Mouse (Mus musculus) forebrain, embryonic 16.5 days (tissue): ENCODE measurements at regions not wholly inside any gene's neighbourhood (a gene's known extent, or its start where the extent isn't known, plus 50 kb on each side); places are given as distances from the start of the nearest gene placed in this dataset.
A peak's percentile ranks its signal among the peaks of the same experiment; 100 is the strongest.

Experiments used
- ATAC-seq: fragments of 200-750 bp; cut with Nextera tagmentation; 2 replicates; pipeline ENCODE4 v1.8.0; 2017; ENCODE audit warnings: mild to moderate bottlenecking, moderate library complexity
- H3K27ac ChIP-seq: fragments of 300-500 bp; sonication (generic); 2 replicates; pipeline ENCODE4 v1.5.1; 2014; ENCODE audit warnings: low read length, control low read depth
- H3K27me3 ChIP-seq: fragments of 300-500 bp; sonication (generic); replicated peaks from 2 replicates; pipeline ENCODE4 v1.6.1; 2014; ENCODE audit warnings: low read length; ENCODE audit not compliant: control insufficient read depth, insufficient read depth
- H3K36me3 ChIP-seq: fragments of 300-500 bp; sonication (generic); 2 replicates; pipeline ENCODE4 v1.6.1; 2014; ENCODE audit not compliant: control insufficient read depth, insufficient read depth
- H3K4me1 ChIP-seq: fragments of 300-500 bp; sonication (generic); replicated peaks from 2 replicates; pipeline ENCODE4 v1.6.1; 2014; ENCODE audit warnings: low read length; ENCODE audit not compliant: control insufficient read depth, insufficient read depth
- H3K4me2 ChIP-seq: fragments of 300-500 bp; sonication (generic); 2 replicates; pipeline ENCODE4 v1.6.1; 2014; ENCODE audit warnings: mild to moderate bottlenecking, low read length, control low read depth
- H3K4me3 ChIP-seq: fragments of 300-500 bp; sonication (generic); replicated peaks from 2 replicates; pipeline ENCODE4 v1.5.1; 2014; ENCODE audit warnings: mild to moderate bottlenecking, low read length, control low read depth
- H3K9ac ChIP-seq: fragments of 300-500 bp; sonication (generic); replicated peaks from 2 replicates; pipeline ENCODE4 v1.6.1; 2014; ENCODE audit warnings: low read depth, low read length, control low read depth
- H3K9me3 ChIP-seq: fragments of 300-500 bp; sonication (generic); 2 replicates; pipeline ENCODE4 v1.6.1; 2016; ENCODE audit warnings: low read length; ENCODE audit not compliant: control insufficient read depth
- WGBS: fragments of 180-500 bp; shearing (Covaris S2); extraction: QIAGEN DNeasy Blood & Tissue Kit; methylation state at CpG from one replicate; pipeline ENCODE4 v1.1.7; 2014; 5-methylcytosine and 5-hydroxymethylcytosine counted together

DNA sequence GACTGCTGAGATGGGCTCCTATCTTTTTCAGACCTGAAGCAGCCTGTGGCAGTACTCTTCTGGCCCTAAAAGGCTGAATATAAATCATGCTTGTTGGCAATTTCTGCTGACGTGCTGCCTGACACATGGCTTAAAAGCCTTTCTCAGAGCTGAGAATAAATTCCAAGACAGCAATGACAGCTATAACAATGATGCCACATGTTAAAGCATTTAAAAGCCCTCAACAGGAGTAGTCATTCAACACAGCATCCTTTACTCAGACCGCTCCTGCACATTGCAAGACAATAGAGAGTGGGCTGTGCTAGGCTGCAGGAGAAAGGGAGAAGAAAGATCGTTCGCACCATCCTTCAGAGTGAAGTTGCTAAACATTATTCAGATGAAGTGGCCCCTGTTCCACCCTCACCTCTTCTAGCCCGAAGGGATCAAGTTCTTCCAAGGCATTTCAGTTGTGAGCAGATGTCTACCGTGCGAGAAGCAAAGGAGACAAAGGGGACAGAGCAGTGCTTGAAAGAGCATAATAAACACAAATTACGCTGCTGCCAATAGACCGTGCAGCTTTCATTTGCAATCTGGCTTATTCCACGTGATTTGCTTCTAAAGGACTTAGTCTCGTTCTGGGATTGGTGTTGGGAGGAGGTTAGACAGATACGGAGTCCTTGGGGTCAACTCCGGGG lies 275.1 kb upstream of the Acvr2a start:
- peak overlapping the region; percentile 83 for H3K27ac ChIP-seq
- no peaks in the 10 kb centered on the region for H3K27me3 ChIP-seq
- peaks cover 13% of the 10 kb centered on the region for H3K4me1 ChIP-seq
- no peaks in the 10 kb centered on the region for H3K36me3 ChIP-seq
- peak overlapping the region; percentile 61 for H3K4me2 ChIP-seq
- peak overlapping the region; percentile 42 for H3K9ac ChIP-seq
- no peaks in the 10 kb centered on the region for H3K9me3 ChIP-seq
- WGBS: 3% methylated on average over 13 of the region's 13 CpGs
- H3K4me3 ChIP-seq: peak overlapping the region; percentile 36
- ATAC-seq: peak; percentile 95

DNA sequence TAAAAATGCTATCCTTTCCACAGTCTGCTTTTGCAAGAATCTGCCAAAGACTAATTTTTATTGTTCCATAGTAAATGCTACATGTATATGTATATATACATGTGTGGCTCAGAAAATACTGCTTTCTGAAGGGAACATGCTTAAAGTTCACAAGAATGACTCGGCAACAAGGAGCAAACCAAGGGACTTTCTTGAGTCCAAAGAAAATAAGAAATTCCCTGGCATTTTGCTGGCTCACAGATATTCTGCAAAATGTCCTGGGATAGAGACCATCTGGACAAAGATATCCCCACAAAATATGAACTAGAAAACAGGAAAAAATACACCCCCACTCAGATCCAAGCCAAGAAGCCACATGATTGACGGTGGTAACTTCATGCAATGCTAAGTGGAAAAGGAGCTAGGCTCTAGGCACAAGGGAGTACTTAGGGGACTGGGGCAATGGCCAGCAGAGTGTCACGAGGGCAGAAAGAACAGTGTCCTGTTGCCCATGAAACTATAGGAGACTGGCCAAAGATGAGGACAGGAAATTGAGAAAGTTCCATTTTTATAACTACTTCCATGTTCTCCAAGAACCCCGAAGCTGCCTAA lies 274.3 kb upstream of the Acvr2a start:
- no peak overlapping the region for H3K4me3 ChIP-seq
- H3K4me1 ChIP-seq: peaks cover 13% of the 10 kb centered on the region
- no peak overlapping the region for H3K9ac ChIP-seq
- H3K27ac ChIP-seq: peak overlapping the region; percentile 18; the same call in 1 of the 2 replicates
- ATAC-seq: peak; percentile 5
- no peaks in the 10 kb centered on the region for H3K9me3 ChIP-seq
- no peaks in the 10 kb centered on the region for H3K36me3 ChIP-seq
- 56% methylated on average over 4 of the region's 4 CpGs for WGBS
- no peaks in the 10 kb centered on the region for H3K27me3 ChIP-seq
- H3K4me2 ChIP-seq: peak overlapping the region; percentile 61

DNA sequence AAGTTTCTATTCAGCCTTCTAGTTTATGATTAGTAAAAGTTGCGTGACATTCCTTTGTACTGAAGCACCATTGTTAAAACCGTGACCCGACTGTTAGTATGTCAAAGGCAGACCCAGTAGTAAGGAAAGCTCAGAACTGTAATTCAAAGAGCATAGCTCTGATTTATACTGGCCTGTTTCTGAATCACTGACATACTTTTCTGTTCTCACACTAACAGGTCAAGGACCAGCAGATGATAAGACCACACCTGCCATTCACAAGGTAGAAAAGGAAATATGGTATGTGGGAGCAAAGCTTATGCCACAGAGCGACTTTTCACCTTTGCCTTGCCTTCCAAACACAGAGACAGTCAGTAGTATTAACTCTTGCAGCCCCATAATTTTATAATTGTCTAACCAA lies 269.5 kb upstream of the Acvr2a start:
- WGBS: 87% methylated on average over 4 of the region's 4 CpGs

DNA sequence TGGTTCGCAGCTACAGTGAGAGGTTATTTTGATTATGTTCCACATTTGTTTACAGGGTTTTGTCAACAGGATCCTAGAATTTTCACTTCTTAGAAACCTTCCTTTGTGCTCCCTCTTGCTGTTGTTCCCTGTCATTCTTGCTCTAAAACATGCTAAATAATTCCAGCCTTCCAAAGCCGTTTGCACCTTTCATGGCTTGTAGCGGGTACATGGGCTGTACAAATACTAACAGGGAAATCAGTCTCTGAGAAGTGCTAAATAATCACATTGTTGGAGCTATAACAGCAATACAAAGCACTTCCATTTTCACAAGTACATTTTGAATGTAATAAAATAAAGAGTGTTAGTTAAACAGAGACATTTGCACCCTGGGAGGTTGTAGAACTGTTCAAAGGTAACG lies 268.8 kb upstream of the Acvr2a start:
- Histone ChIP-seq H3K27me3 (no peaks in the 10 kb centered on the region), H3K4me1 (peaks cover 2% of the 10 kb centered on the region; the same call in 1 of the 2 replicates), H3K36me3 (no peaks in the 10 kb centered on the region), H3K9ac (no peak overlapping the region), H3K4me3 (no peak overlapping the region), H3K27ac (peak overlapping the region; percentile 41; the same call in 1 of the 2 replicates), H3K4me2 (no peak overlapping the region), H3K9me3 (no peaks in the 10 kb centered on the region)
- peak; percentile 62 for ATAC-seq
- WGBS: 38% methylated on average over 4 of the region's 4 CpGs

More for the DNA sequence above, 269.5 kb upstream of the Acvr2a start:
- H3K9ac ChIP-seq: no peak overlapping the region
- no peak for ATAC-seq
- no peaks in the 10 kb centered on the region for H3K27me3 ChIP-seq
- no peaks in the 10 kb centered on the region for H3K9me3 ChIP-seq
- H3K27ac ChIP-seq: no peak overlapping the region
- peaks cover 6% of the 10 kb centered on the region for H3K4me1 ChIP-seq
- no peak overlapping the region for H3K4me3 ChIP-seq
- no peaks in the 10 kb centered on the region for H3K36me3 ChIP-seq
- no peak overlapping the region for H3K4me2 ChIP-seq

DNA sequence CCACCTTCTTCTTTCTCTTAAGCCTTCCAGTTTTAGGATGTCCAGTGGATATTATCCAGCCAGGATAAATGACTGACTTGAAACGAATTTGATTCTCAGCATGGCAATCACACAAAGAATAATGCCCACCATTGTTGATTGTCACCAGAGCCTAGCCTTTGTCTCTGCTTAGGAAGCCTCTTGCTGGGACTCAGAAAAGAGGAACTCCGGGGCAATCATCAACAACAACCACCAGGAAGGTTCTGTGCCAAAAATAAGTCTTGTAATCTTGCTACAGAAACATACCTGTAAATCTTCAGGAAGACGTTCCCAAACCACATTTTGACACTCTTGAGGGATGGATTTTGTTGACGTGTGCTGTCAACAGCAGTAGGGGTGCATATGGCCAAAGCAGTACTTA lies 268.2 kb upstream of the Acvr2a start:
- 57% methylated on average over 4 of the region's 4 CpGs for WGBS

DNA sequence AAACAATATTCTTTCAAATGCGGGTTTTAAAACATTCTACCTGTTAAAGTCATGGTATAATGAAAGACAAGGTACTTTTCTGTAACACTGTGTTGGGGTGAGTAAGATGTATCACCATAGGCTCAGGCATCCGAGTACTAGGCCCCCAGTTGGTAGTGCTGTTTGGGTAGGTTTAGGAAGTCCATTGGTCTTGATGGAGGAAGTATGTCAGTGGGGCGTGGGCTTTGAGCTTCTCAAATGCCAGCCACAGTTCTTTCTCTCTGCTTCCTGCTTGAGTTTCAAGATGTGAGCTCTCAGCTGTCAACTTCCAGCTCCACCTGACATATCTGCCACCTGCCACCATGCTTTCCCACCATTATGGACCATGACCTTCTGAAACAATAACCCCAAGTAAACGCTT lies 267.7 kb upstream of the Acvr2a start:
- WGBS: 96% methylated on average over 4 of the region's 4 CpGs

More for the DNA sequence above, 268.2 kb upstream of the Acvr2a start:
- Histone ChIP-seq H3K4me2 (no peak overlapping the region), H3K27ac (no peak overlapping the region), H3K9me3 (no peaks in the 10 kb centered on the region), H3K4me1 (peaks cover 2% of the 10 kb centered on the region; the same call in 1 of the 2 replicates), H3K36me3 (no peaks in the 10 kb centered on the region), H3K4me3 (no peak overlapping the region), H3K27me3 (no peaks in the 10 kb centered on the region), H3K9ac (no peak overlapping the region)
- ATAC-seq: no peak

DNA sequence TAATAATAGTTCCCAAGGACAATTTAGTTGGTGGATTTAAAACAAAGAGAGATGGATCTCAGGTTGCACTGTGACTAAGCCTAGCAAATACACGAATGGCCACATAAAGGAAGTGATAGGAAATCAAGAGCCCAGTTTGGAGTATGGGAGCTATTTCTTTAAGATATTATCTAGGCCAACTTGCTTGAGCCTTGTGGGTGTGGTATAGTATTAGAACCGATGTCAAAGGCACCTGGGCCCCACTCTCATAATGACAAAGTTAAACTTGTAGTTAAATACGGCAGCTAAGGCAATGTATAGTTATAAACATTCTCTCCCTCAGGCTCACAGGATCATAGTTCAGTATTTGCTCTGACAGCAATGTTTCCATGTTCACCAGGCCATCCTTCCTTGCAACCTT lies 257.3 kb upstream of the Acvr2a start:
- no peak for ATAC-seq
- 80% methylated on average over 3 of the region's 3 CpGs for WGBS

More for the DNA sequence above, 267.7 kb upstream of the Acvr2a start:
- Histone ChIP-seq H3K4me1 (peaks cover 2% of the 10 kb centered on the region; the same call in 1 of the 2 replicates), H3K27me3 (no peaks in the 10 kb centered on the region), H3K4me3 (no peak overlapping the region), H3K36me3 (no peaks in the 10 kb centered on the region), H3K9me3 (no peaks in the 10 kb centered on the region), H3K9ac (no peak overlapping the region), H3K4me2 (no peak overlapping the region), H3K27ac (no peak overlapping the region)
- ATAC-seq: no peak

DNA sequence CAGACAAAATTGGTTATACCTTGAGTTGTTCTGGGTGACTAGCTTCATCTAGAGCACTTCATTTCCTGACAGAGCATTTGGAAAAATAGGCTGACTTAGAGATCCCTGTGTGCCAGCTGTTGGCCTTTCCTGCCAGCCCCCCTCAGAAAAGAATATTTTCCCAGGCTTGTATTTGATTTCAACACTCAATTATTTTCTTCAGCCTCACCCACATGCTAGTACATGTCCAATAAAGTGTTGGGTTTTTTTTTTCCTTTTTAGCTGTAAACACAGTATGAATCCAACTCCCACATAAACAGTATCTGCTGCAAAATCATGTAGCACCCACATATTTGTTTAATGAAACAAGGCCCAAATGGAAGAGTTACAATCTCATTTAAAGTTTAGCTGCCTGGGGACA lies 256.8 kb upstream of the Acvr2a start:
- no peak overlapping the region for H3K27ac ChIP-seq
- H3K4me3 ChIP-seq: no peak overlapping the region
- H3K9me3 ChIP-seq: no peaks in the 10 kb centered on the region
- no peak overlapping the region for H3K4me2 ChIP-seq
- H3K36me3 ChIP-seq: no peaks in the 10 kb centered on the region
- H3K4me1 ChIP-seq: no peaks in the 10 kb centered on the region
- no peak for ATAC-seq
- H3K9ac ChIP-seq: no peak overlapping the region
- no peaks in the 10 kb centered on the region for H3K27me3 ChIP-seq

More for the DNA sequence above, 257.3 kb upstream of the Acvr2a start:
- H3K9ac ChIP-seq: no peak overlapping the region
- no peak overlapping the region for H3K4me2 ChIP-seq
- no peaks in the 10 kb centered on the region for H3K4me1 ChIP-seq
- H3K27ac ChIP-seq: no peak overlapping the region
- H3K9me3 ChIP-seq: no peaks in the 10 kb centered on the region
- no peaks in the 10 kb centered on the region for H3K27me3 ChIP-seq
- no peak overlapping the region for H3K4me3 ChIP-seq
- no peaks in the 10 kb centered on the region for H3K36me3 ChIP-seq

DNA sequence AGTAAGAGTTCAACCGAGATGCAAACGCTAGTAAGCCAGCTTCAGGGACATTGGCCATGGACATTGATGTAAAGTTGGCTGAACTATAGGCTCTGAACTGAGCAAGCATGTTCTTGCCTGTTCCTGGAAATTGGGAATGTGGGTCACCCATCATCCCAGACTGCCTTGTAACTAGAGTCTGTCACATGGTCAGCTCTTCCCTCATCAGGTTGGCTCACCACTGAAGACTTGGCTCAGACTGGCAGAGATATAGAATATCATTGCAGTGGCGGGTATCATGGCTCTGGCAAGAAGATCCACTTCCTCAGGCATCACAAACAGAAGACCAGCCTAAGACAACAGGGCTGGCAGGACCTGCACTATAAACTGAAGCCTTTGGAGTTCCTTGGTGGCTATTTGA lies 255.3 kb upstream of the Acvr2a start:
- no peaks in the 10 kb centered on the region for H3K4me1 ChIP-seq
- no peaks in the 10 kb centered on the region for H3K9me3 ChIP-seq
- H3K27me3 ChIP-seq: no peaks in the 10 kb centered on the region
- no peak overlapping the region for H3K27ac ChIP-seq
- WGBS: 93% methylated on average over 3 of the region's 3 CpGs
- no peak overlapping the region for H3K4me3 ChIP-seq
- no peak for ATAC-seq
- H3K4me2 ChIP-seq: no peak overlapping the region
- no peaks in the 10 kb centered on the region for H3K36me3 ChIP-seq
- H3K9ac ChIP-seq: no peak overlapping the region
